Mouse (Mus musculus): ENCODE measurements around the gene Pcare. TPM values are rescaled to one million over a fixed set of nuclear protein-coding genes. Genes with fewer than 3 reads are reported as not detected.

Gene Pcare
- polyA plus RNA-seq, 1 experiment from 2014 or later = not detected

DNA sequence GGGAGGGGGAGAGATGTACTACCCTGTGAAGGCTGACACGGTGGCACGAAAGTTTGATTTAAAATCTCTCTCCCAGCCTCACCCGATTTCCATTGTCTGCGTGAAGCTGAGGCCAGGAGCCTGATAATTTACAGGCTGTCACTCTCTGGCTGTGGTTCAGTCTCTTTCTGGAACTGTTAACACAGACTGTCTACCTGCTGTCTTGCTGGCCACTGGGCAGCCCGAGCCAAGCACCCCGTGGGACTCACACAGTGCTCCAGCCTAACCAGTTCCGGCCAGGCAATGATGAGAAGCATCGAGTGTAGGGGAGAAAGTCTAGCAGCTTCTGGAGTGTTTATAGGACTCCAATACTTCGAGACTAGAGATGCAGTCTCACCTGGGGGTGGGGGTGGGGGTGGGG, 6.6 kb downstream of the Pcare start:
- no peaks in the 10 kb centered on the region for H3K27me3 ChIP-seq (ENCODE audit: control insufficient read depth, insufficient read depth, low read length)
- no peak for DNase-seq (ENCODE audit: low spot score)
- H3K27ac ChIP-seq = no peak overlapping the region
- no peak overlapping the region for H3K4me2 ChIP-seq (replicated peaks)
- 71% methylated on average over 9 of the region's 9 CpGs for WGBS
- no peak overlapping the region for H3K9ac ChIP-seq
- no peak for ATAC-seq (ENCODE audit: low FRiP score)
- no peak overlapping the region for H3K4me3 ChIP-seq (replicated peaks; ENCODE audit: low read length)
- H3K4me1 ChIP-seq (replicated peaks; ENCODE audit: control insufficient read depth, insufficient read depth, low read length) = no peaks in the 10 kb centered on the region; the same call in 1 of the 2 replicates
- no peaks in the 10 kb centered on the region for H3K9me3 ChIP-seq (ENCODE audit: control insufficient read depth, low read length)
- no peaks in the 10 kb centered on the region for H3K36me3 ChIP-seq (replicated peaks; ENCODE audit: control insufficient read depth, insufficient read depth)

DNA sequence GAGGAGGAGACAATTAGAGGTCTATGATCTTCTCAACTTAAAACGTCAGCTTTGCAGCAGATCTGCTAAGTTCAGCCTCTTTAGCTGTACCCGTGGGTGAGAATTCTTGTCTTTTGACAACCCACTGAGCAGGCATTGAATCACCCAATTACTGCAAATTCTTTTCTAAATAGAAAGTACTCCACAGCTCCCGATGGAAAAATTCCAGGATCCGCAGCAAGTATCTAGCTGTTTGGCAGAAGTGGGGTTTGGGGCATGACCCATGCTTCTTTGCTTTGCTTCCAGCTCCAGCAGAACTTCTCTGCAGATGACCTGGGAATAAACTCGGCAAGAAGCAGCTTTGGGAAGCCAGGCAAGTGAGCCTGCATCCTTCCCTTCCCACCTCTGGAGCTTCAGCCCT, 9.8 kb downstream of the Pcare start:
- ATAC-seq (ENCODE audit: low FRiP score) (no peak), DNase-seq (ENCODE audit: low spot score) (no peak)
- 34% methylated on average over 5 of the region's 5 CpGs for WGBS
- Histone ChIP-seq H3K27me3 (ENCODE audit: control insufficient read depth, insufficient read depth, low read length) (no peaks in the 10 kb centered on the region), H3K9ac (no peak overlapping the region), H3K9me3 (ENCODE audit: control insufficient read depth, low read length) (no peaks in the 10 kb centered on the region), H3K4me1 (replicated peaks; ENCODE audit: control insufficient read depth, insufficient read depth, low read length) (no peaks in the 10 kb centered on the region; the same call in 1 of the 2 replicates), H3K4me2 (replicated peaks) (no peak overlapping the region), H3K36me3 (replicated peaks; ENCODE audit: control insufficient read depth, insufficient read depth) (no peaks in the 10 kb centered on the region), H3K27ac (no peak overlapping the region), H3K4me3 (replicated peaks; ENCODE audit: low read length) (no peak overlapping the region)

DNA sequence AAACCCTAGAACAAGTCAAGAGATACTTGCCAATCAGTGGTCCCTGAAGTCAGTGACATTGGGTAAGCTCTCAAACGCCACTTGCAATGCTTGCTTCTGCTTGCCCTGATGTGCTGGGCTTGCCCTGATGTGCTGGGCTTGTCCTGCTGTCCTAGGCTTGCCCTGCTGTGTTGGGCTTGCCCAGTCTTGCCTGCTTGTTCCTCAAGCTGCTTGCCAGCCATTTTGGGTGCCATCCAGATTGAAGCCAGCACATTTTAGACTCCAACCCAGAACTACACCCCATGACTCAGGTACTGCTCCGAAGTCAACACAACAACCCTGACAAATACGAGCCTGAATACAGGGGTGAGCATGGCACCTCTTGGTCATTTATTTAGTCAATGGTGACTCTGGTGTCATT, 10.5 kb downstream of the Pcare start:
- 90% methylated on average over 3 of the region's 3 CpGs for WGBS
- no peak for ATAC-seq (ENCODE audit: low FRiP score)

GRCm38 (mm10) chr17:71736442-71736841, 16.3 kb downstream of the Pcare start:
- no peak for ATAC-seq (ENCODE audit: low FRiP score)
- no peak overlapping the region for H3K27ac ChIP-seq
- WGBS = 70% methylated on average over 3 of the region's 3 CpGs
- no peaks in the 10 kb centered on the region for H3K27me3 ChIP-seq (ENCODE audit: control insufficient read depth, insufficient read depth, low read length)
- no peak overlapping the region for H3K4me2 ChIP-seq (replicated peaks)
- no peaks in the 10 kb centered on the region for H3K9me3 ChIP-seq (ENCODE audit: control insufficient read depth, low read length)
- H3K4me3 ChIP-seq (replicated peaks; ENCODE audit: low read length) = no peak overlapping the region
- H3K4me1 ChIP-seq (replicated peaks; ENCODE audit: control insufficient read depth, insufficient read depth, low read length) = no peaks in the 10 kb centered on the region
- no peak overlapping the region for H3K9ac ChIP-seq
- DNase-seq (ENCODE audit: low spot score) = no peak
- H3K36me3 ChIP-seq (replicated peaks; ENCODE audit: control insufficient read depth, insufficient read depth) = no peaks in the 10 kb centered on the region

More for the DNA sequence above, 10.5 kb downstream of the Pcare start:
- no peak overlapping the region for H3K27ac ChIP-seq
- H3K9ac ChIP-seq = no peak overlapping the region
- H3K27me3 ChIP-seq (ENCODE audit: control insufficient read depth, insufficient read depth, low read length) = no peaks in the 10 kb centered on the region
- H3K4me1 ChIP-seq (replicated peaks; ENCODE audit: control insufficient read depth, insufficient read depth, low read length) = no peaks in the 10 kb centered on the region; the same call in 1 of the 2 replicates
- no peak for DNase-seq (ENCODE audit: low spot score)
- H3K4me2 ChIP-seq (replicated peaks) = no peak overlapping the region
- no peaks in the 10 kb centered on the region for H3K36me3 ChIP-seq (replicated peaks; ENCODE audit: control insufficient read depth, insufficient read depth)
- H3K4me3 ChIP-seq (replicated peaks; ENCODE audit: low read length) = no peak overlapping the region
- H3K9me3 ChIP-seq (ENCODE audit: control insufficient read depth, low read length) = no peaks in the 10 kb centered on the region

DNA sequence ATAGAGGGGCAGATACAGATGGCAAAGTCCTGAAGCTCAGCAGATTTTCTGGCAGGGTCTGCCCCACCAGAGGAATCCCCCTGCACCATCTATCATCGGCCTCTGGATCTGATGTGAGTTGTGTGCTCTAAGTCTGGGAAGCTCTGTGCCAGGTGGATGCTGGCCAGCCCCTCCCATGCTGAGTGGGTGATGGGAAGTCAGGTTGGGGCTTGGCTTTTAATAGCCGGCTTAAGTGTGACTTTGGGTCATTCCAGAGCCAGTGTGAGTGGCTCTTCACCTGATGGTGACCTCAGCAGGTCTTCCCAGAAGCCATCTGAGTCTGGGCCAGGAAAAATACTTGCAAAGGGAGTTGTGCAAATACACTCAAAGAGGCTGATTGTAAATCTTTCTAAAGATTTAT, 22.0 kb downstream of the Pcare start:
- DNase-seq (ENCODE audit: low spot score) (no peak), ATAC-seq (ENCODE audit: low FRiP score) (no peak)
- H3K36me3 ChIP-seq (replicated peaks; ENCODE audit: control insufficient read depth, insufficient read depth) = no peaks in the 10 kb centered on the region
- H3K4me3 ChIP-seq (replicated peaks; ENCODE audit: low read length) = no peak overlapping the region
- no peaks in the 10 kb centered on the region for H3K4me1 ChIP-seq (replicated peaks; ENCODE audit: control insufficient read depth, insufficient read depth, low read length)
- H3K27me3 ChIP-seq (ENCODE audit: control insufficient read depth, insufficient read depth, low read length) = no peaks in the 10 kb centered on the region
- 74% methylated on average over 2 of the region's 2 CpGs for WGBS
- no peak overlapping the region for H3K4me2 ChIP-seq (replicated peaks)
- no peak overlapping the region for H3K27ac ChIP-seq
- H3K9me3 ChIP-seq (ENCODE audit: control insufficient read depth, low read length) = no peaks in the 10 kb centered on the region
- H3K9ac ChIP-seq = no peak overlapping the region

- 88% methylated on average over 3 of the region's 3 CpGs for WGBS
- no peaks in the 10 kb centered on the region for H3K4me1 ChIP-seq (replicated peaks; ENCODE audit: control insufficient read depth, insufficient read depth, low read length)
Observed at GRCm38 (mm10) chr17:71721019-71721418, 31.7 kb downstream of the Pcare start.

GRCm38 (mm10) chr17:71720434-71720833, 32.3 kb downstream of the Pcare start:
- Histone ChIP-seq H3K4me2 (replicated peaks) (no peak overlapping the region), H3K4me3 (replicated peaks; ENCODE audit: low read length) (no peak overlapping the region), H3K9ac (no peak overlapping the region), H3K27me3 (ENCODE audit: control insufficient read depth, insufficient read depth, low read length) (no peaks in the 10 kb centered on the region), H3K36me3 (replicated peaks; ENCODE audit: control insufficient read depth, insufficient read depth) (no peaks in the 10 kb centered on the region), H3K9me3 (ENCODE audit: control insufficient read depth, low read length) (no peaks in the 10 kb centered on the region), H3K4me1 (replicated peaks; ENCODE audit: control insufficient read depth, insufficient read depth, low read length) (no peaks in the 10 kb centered on the region), H3K27ac (no peak overlapping the region)
- DNase-seq (ENCODE audit: low spot score) = no peak
- no peak for ATAC-seq (ENCODE audit: low FRiP score)

More at GRCm38 (mm10) chr17:71721019-71721418, 31.7 kb downstream of the Pcare start:
- Histone ChIP-seq H3K27me3 (ENCODE audit: control insufficient read depth, insufficient read depth, low read length) (no peaks in the 10 kb centered on the region), H3K4me2 (replicated peaks) (no peak overlapping the region), H3K36me3 (replicated peaks; ENCODE audit: control insufficient read depth, insufficient read depth) (no peaks in the 10 kb centered on the region), H3K9me3 (ENCODE audit: control insufficient read depth, low read length) (no peaks in the 10 kb centered on the region), H3K27ac (no peak overlapping the region), H3K4me3 (replicated peaks; ENCODE audit: low read length) (no peak overlapping the region), H3K9ac (no peak overlapping the region)
- DNase-seq (ENCODE audit: low spot score) (no peak), ATAC-seq (ENCODE audit: low FRiP score) (no peak)

GRCm38 (mm10) chr17:71717881-71718625, 34.6 kb downstream of the Pcare start:
- no peak for ATAC-seq (ENCODE audit: low FRiP score)
- no peaks in the 10 kb centered on the region for H3K4me1 ChIP-seq (replicated peaks; ENCODE audit: control insufficient read depth, insufficient read depth, low read length)
- H3K27ac ChIP-seq = no peak overlapping the region
- WGBS = 92% methylated on average over 8 of the region's 8 CpGs
- no peaks in the 10 kb centered on the region for H3K27me3 ChIP-seq (ENCODE audit: control insufficient read depth, insufficient read depth, low read length)
- no peaks in the 10 kb centered on the region for H3K36me3 ChIP-seq (replicated peaks; ENCODE audit: control insufficient read depth, insufficient read depth)
- H3K4me3 ChIP-seq (replicated peaks; ENCODE audit: low read length) = no peak overlapping the region
- H3K9ac ChIP-seq = no peak overlapping the region
- no peaks in the 10 kb centered on the region for H3K9me3 ChIP-seq (ENCODE audit: control insufficient read depth, low read length)
- H3K4me2 ChIP-seq (replicated peaks) = no peak overlapping the region
- no peak for DNase-seq (ENCODE audit: low spot score)

DNA sequence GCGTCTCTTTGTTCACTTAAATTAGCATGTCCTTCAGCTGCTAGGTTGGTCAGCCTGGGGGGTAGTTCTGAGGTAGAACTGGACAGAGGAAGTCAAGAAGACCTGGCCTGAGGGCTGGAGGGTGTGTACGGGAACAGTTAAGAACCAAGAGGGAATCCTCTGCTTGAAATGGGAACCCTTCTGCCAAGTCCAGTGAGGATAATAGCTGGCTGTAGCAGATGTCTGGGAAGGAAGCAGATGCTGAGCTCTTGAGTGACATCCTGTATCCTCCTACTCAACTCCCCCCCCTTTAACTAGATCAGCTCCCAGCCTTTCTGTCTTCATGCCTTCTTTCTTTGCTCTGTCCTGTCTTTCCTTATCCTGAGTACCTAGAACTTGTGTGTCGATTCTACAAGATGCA, 37.7 kb downstream of the Pcare start:
- Histone ChIP-seq H3K4me1 (replicated peaks; ENCODE audit: control insufficient read depth, insufficient read depth, low read length) (no peaks in the 10 kb centered on the region), H3K4me3 (replicated peaks; ENCODE audit: low read length) (no peak overlapping the region), H3K36me3 (replicated peaks; ENCODE audit: control insufficient read depth, insufficient read depth) (no peaks in the 10 kb centered on the region), H3K9me3 (ENCODE audit: control insufficient read depth, low read length) (no peaks in the 10 kb centered on the region), H3K27me3 (ENCODE audit: control insufficient read depth, insufficient read depth, low read length) (no peaks in the 10 kb centered on the region), H3K4me2 (replicated peaks) (no peak overlapping the region), H3K9ac (no peak overlapping the region), H3K27ac (no peak overlapping the region)
- no peak for ATAC-seq (ENCODE audit: low FRiP score)
- 69% methylated on average over 3 of the region's 3 CpGs for WGBS
- no peak for DNase-seq (ENCODE audit: low spot score)

- WGBS = 86% methylated on average over 6 of the region's 6 CpGs
- Histone ChIP-seq H3K9ac (no peak overlapping the region), H3K4me2 (replicated peaks) (no peak overlapping the region), H3K9me3 (ENCODE audit: control insufficient read depth, low read length) (no peaks in the 10 kb centered on the region), H3K27me3 (ENCODE audit: control insufficient read depth, insufficient read depth, low read length) (no peaks in the 10 kb centered on the region), H3K4me1 (replicated peaks; ENCODE audit: control insufficient read depth, insufficient read depth, low read length) (0 out of 2 replicates have a peak, but pooled peaks cover 7% of the 10 kb centered on the region), H3K27ac (no peak overlapping the region), H3K36me3 (replicated peaks; ENCODE audit: control insufficient read depth, insufficient read depth) (no peaks in the 10 kb centered on the region), H3K4me3 (replicated peaks; ENCODE audit: low read length) (no peak overlapping the region)
- no peak for DNase-seq (ENCODE audit: low spot score)
- ATAC-seq (ENCODE audit: low FRiP score) = no peak
Observed at GRCm38 (mm10) chr17:71712279-71712678, 40.4 kb downstream of the Pcare start.

Measured in hindbrain, embryonic 14.5 days (tissue).